Mouse (Mus musculus): ENCODE measurements around the gene Ndufaf8.
A peak's percentile ranks its signal among the peaks of the same experiment; 100 is the strongest.

The Ndufaf8 gene

GRCm38 (mm10) chr11:120085891-120086627 is 12.7 kb upstream of the Ndufaf8 start:
- peak; percentile 59 for DNase-seq (ENCODE audit: low read depth, low spot score)

DNA sequence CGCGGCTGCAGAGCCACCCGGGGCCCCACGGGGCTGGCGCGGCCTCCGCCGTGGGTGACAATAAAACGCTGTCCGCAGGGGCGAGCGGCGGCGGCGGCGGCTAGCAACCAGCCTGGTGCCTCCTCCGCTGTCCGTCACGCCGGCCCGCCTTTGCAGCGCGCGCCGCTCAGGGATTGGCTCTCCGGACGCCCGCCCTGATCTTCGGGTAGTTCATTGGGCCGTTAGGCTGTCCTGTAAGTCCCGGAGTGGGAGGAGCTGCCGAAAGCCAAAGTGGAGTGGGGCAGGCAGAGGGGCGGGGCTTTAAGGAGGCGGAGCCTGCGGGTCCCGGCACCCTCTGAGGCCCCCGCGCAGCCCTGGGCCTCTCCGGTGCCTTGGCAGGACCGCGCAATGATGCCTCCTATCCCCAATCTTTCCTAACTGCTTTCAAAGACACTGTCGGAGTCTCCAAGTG is 12.0 kb upstream of the Ndufaf8 start, which contains the start of gene Cep131:
Cep131 (minus strand) TSS at position 126 of the 451 bp plus-strand sequence.
- DNase-seq (ENCODE audit: low read depth, low spot score): peak; percentile 98

GRCm38 (mm10) chr11:120090661-120091060 is 8.1 kb upstream of the Ndufaf8 start:
- DNase-seq (ENCODE audit: low read depth, low spot score): no peak

DNA sequence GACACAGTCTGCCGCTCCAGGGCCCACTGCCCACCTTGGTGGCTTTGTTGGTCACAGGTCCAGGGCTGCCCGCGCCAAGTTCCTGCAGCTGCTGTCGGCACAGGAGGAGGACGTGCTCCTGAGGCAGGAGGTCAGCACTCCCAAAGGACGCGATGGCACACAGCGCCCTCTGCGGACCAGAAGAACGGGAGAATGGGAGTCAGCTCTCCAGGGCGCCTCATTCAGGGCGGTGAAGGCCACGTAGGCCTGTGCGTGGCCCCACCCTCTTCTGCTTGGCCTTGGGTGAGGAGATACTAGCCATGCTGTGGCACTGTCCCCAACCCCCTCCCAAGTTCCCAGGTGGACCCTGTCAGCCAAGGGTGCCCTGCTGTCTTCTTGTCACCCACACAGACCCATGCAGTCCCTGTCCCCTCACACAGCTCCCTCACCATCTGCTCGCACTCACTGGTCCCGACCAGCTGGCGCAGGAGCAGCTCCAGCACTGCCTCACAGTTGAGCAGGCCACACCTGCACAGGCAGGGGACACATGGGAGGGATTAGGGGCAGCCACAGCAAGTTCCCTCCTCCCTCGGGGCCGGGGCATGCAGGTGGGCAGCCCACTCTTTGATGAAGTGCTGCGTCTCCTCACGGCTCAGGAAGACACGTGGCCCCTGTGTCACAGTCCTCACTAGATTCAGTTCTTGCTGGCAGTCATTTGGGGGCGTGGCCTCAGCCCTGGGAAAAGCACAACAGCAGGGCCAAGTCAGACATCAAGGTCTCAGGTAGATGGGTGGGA is 5.7 kb upstream of the Ndufaf8 start:
- DNase-seq (ENCODE audit: low read depth, low spot score): no peak

- DNase-seq (ENCODE audit: low read depth, low spot score): peak; percentile 82
These were observed 2.3 kb downstream of the Ndufaf8 start for GRCm38 (mm10) chr11:120101036-120101435.

GRCm38 (mm10) chr11:120103431-120103997 is 4.8 kb downstream of the Ndufaf8 start:
- no peak for DNase-seq (ENCODE audit: low read depth, low spot score)

DNA sequence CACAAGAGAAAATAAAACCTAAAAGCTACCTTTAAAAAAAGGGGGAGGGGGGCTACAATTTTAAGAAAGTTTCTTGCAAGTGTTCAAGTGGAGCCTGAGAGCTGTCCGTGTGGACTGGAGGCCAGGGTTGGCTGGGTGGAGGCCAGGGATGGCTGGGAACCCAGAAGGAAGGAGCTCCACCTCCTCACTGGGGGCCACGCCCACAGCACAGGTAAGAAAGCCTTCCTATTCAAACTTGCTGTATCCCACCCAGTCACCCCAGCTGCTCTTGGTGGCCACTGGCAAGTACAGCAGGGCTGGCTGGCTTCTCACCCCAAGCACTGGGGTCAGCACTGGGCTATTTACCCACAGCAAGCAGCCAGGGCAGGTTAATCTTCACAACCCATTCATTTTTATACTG is 8.3 kb downstream of the Ndufaf8 start:
- DNase-seq (ENCODE audit: low read depth, low spot score): no peak

GRCm38 (mm10) chr11:120107796-120108195 is 9.1 kb downstream of the Ndufaf8 start:
- no peak for DNase-seq (ENCODE audit: low read depth, low spot score)

DNA sequence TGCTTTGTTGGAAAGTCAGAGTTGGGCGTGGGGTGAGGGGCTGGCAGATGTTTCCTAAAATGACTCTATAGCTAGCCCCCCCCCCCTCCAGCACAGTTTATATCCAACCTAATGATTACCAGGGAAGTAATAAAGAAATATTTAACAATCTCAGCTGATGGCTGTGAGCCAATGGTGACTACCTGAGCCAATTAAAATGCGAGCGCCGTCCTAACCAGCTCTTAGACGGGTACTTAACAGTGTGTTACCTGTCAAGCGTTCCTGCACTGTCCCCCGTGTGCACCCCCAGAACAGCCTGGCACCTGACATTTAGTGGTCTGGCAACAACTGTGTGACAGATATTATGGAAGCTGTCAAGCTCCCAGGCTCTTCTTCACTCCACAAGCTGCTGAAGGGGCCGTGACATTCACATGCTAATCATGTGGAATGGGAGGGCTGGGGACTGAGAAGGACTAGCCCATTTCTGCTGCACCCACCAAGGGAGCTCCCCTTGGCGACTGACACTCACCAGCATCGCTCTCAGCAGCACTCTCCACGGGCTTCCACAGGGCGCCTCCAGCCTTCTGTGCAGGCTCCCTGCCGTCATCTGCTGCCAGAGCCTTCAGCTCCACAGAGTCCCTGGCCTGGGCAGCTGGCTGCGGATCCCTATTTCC is 11.0 kb downstream of the Ndufaf8 start:
- no peak for DNase-seq (ENCODE audit: low read depth, low spot score)

GRCm38 (mm10) chr11:120110554-120110953 is 11.8 kb downstream of the Ndufaf8 start:
- peak; percentile 30 for DNase-seq (ENCODE audit: low read depth, low spot score)

- DNase-seq (ENCODE audit: low read depth, low spot score): peak; percentile 81
These were observed 12.3 kb downstream of the Ndufaf8 start for GRCm38 (mm10) chr11:120111033-120111432.

GRCm38 (mm10) chr11:120112136-120112535 is 13.4 kb downstream of the Ndufaf8 start:
- DNase-seq (ENCODE audit: low read depth, low spot score): no peak

DNA sequence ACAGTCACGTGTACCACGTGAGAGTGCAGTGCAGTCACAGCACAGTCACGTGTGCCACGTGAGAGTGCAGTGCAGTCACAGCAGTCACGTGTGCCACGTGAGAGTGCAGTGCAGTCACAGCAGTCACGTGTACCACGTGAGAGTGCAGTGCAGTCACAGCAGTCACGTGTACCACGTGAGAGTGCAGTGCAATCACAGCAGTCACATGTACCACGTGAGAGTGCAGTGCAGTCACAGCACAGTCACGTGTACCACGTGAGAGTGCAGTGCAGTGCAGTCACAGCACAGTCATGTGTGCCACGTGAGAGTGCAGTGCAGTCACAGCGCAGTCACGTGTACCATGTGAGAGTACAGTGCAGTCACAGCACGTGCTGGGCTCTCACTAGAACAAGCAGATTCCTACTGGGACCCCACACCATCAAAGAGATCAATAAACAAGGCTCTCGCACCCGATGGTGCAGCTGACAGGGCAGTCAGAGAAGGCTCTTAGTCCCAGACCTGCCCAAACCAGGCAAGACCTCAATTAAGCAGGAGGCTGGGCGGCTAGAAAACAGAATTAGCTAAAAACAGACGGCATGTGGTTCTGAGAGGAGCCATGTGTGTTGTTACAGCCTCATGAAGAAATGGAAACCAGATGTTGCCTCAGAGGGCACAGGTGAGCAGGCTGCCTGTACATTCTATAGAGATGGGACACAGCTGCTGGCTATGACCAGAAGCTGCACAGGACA is 15.9 kb downstream of the Ndufaf8 start:
- DNase-seq (ENCODE audit: low read depth, low spot score): peak; percentile 39

DNA sequence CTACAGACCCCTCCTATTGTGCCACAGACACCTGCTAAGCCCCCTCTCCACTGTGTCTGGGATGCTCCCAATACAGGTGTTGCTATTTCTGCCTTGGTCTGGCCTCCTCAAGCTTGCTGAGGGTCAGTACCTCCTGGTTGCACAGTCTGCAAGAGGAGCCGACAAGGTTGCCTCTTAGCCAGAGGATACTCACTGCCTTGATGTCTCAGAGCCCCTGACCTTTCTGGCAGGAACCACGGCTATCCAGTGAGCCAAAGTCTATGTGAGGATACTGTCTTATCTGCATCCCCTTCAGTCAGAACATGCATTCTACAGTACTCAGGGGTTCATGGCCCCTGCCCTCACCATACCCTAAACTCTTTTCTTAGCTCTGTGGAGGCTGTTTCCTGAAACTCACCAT is 18.9 kb downstream of the Ndufaf8 start:
- DNase-seq (ENCODE audit: low read depth, low spot score): no peak

- DNase-seq (ENCODE audit: low read depth, low spot score): no peak
These were observed 20.4 kb downstream of the Ndufaf8 start for GRCm38 (mm10) chr11:120119108-120119507.

GRCm38 (mm10) chr11:120119936-120120541 is 21.3 kb downstream of the Ndufaf8 start:
- DNase-seq (ENCODE audit: low read depth, low spot score): no peak

GRCm38 (mm10) chr11:120120642-120121420 is 22.1 kb downstream of the Ndufaf8 start:
- DNase-seq (ENCODE audit: low read depth, low spot score): peak; percentile 65

DNA sequence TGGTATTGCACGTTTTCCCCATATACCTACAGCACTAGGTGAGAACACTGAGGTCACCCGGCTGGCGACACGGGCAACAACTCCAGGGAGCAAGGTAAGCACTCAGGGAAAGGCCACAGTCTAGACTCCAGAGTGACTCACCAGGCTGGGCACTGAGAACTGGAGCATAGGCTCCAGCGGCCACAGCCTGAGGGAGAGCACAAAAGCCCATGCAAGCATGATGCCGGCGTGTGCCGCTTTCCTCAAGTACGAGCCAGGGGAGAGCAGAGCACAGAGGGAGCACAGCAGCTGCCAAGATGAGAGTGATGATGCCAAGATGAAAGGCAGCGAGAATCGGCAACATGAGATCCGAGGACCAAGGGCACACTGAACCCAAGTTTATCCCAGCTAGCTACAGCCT is 23.4 kb downstream of the Ndufaf8 start:
- DNase-seq (ENCODE audit: low read depth, low spot score): no peak

GRCm38 (mm10) chr11:120126845-120127244 is 28.1 kb downstream of the Ndufaf8 start:
- DNase-seq (ENCODE audit: low read depth, low spot score): no peak

GRCm38 (mm10) chr11:120129281-120129680 is 30.6 kb downstream of the Ndufaf8 start:
- DNase-seq (ENCODE audit: low read depth, low spot score): no peak
